Mouse (Mus musculus) CH12.LX (cell line): Measurements from ENCODE around the gene Gm815. TPM values are rescaled to one million over a fixed set of nuclear protein-coding genes. Genes with fewer than 3 reads are reported as not detected.
A peak's percentile ranks its signal among the peaks of the same experiment; 100 is the strongest.

Experiments
- DNase-seq: peaks from one replicate; pipeline ENCODE4 v3.0.0-alpha.2; 2013; ENCODE audit errors: extremely low read depth
- H3K27ac ChIP-seq: 2 replicates; pipeline ENCODE4 v1.5.1; 2012; ENCODE audit warnings: low read depth, mild to moderate bottlenecking, control low read depth, moderate library complexity; ENCODE audit not compliant: insufficient read depth
- H3K27me3 ChIP-seq: replicated peaks from 2 replicates; pipeline ENCODE3; 2012; ENCODE audit warnings: inconsistent platforms
- H3K36me3 ChIP-seq, 2 experiments: replicated peaks in 1 of 2; 2 replicates each; pipeline versions ENCODE3 to v1.6.1; 2012; ENCODE audit warnings: inconsistent platforms in 1 of 2, low read length in 1 of 2, mild to moderate bottlenecking in 1 of 2, mixed read lengths in 1 of 2, moderate library complexity in 1 of 2; ENCODE audit not compliant: control insufficient read depth in 1 of 2, insufficient read depth in 1 of 2
- H3K4me1 ChIP-seq, 2 experiments: 2 replicates each; pipeline ENCODE4 v1.6.1; 2012; ENCODE audit warnings: inconsistent platforms in 1 of 2, moderate library complexity in 1 of 2; ENCODE audit not compliant: insufficient read depth in 2 of 2, control insufficient read depth in 1 of 2
- H3K4me2 ChIP-seq: 2 replicates; pipeline ENCODE4 v1.6.1; 2012; ENCODE audit warnings: low read depth, mild to moderate bottlenecking, control low read depth; ENCODE audit not compliant: poor library complexity, insufficient read depth, severe bottlenecking
- H3K4me3 ChIP-seq, 3 experiments: fragments of 150-350 bp in 1 of 3; sonication (generic) in 1 of 3; replicated peaks in 1 of 3; 2 replicates each; pipeline versions ENCODE3 to v1.5.1; 2011 to 2012; ENCODE audit warnings: low read depth in 2 of 3, low read length in 2 of 3, mild to moderate bottlenecking in 2 of 3, moderate library complexity in 2 of 3, control low read depth in 1 of 3, improper control_type of control experiment in 1 of 3, inconsistent platforms in 1 of 3, mixed read lengths in 1 of 3; ENCODE audit not compliant: poor library complexity in 1 of 3
- H3K79me2 ChIP-seq: replicated peaks from 2 replicates; pipeline ENCODE4 v1.6.1; 2012; ENCODE audit warnings: mild to moderate bottlenecking, moderate library complexity; ENCODE audit not compliant: control insufficient read depth, poor library complexity, insufficient read depth, severe bottlenecking; ENCODE audit errors: extremely low read depth
- H3K9ac ChIP-seq: 2 replicates; pipeline ENCODE4 v1.6.1; 2012; ENCODE audit warnings: low read depth, mild to moderate bottlenecking, control low read depth, moderate library complexity; ENCODE audit not compliant: insufficient read depth
- H3K9me3 ChIP-seq: replicated peaks from 2 replicates; pipeline ENCODE3; 2012; ENCODE audit warnings: low read length, inconsistent platforms, mixed read lengths
- CTCF ChIP-seq, 2 experiments: IDR thresholded peaks in 1 of 2; conservative IDR thresholded peaks in 1 of 2; 2 replicates each; pipeline ENCODE4 v1.5.1; 2011 to 2012; ENCODE audit warnings: low read depth in 2 of 2, low read length in 2 of 2, improper control_type of control experiment in 1 of 2, inconsistent platforms in 1 of 2, mild to moderate bottlenecking in 1 of 2, moderate library complexity in 1 of 2
- GABPA ChIP-seq: IDR thresholded peaks from 2 replicates; pipeline ENCODE4 v1.6.1; 2012; ENCODE audit warnings: low read depth, low read length, improper control_type of control experiment, inconsistent platforms; ENCODE audit not compliant: insufficient replicate concordance
- HCFC1 ChIP-seq: IDR thresholded peaks from 2 replicates; pipeline ENCODE4 v1.6.1; 2012; ENCODE audit warnings: low read depth, mild to moderate bottlenecking, inconsistent platforms, low read length, improper control_type of control experiment
- IRF4 ChIP-seq: IDR thresholded peaks from 2 replicates; pipeline ENCODE4 v1.6.1; 2014; ENCODE audit warnings: low read depth, mild to moderate bottlenecking, inconsistent platforms, low read length, improper control_type of control experiment
- JUND ChIP-seq: conservative IDR thresholded peaks from 2 replicates; pipeline ENCODE4 v1.6.1; 2011; ENCODE audit warnings: low read depth, low read length, improper control_type of control experiment
- MYC ChIP-seq: IDR thresholded peaks from 2 replicates; pipeline ENCODE4 v1.6.1; 2011; ENCODE audit warnings: low read depth, mild to moderate bottlenecking, improper control_type of control experiment, low read length
- NELFE ChIP-seq: IDR thresholded peaks from 2 replicates; pipeline ENCODE4 v1.6.1; 2011; ENCODE audit warnings: low read depth, low read length, improper control_type of control experiment
- PAX5 ChIP-seq: IDR thresholded peaks from 2 replicates; pipeline ENCODE4 v1.6.1; 2012; ENCODE audit warnings: low read length, inconsistent platforms, mixed read lengths
- POLR2A ChIP-seq: IDR thresholded peaks from 2 replicates; pipeline ENCODE4 v1.6.1; 2011; ENCODE audit warnings: low read depth, mild to moderate bottlenecking, improper control_type of control experiment, low read length
- SMC3 ChIP-seq: IDR thresholded peaks from 2 replicates; pipeline ENCODE4 v1.6.1; 2011; ENCODE audit warnings: low read depth, low read length, improper control_type of control experiment
- TCF12 ChIP-seq: IDR thresholded peaks from 2 replicates; pipeline ENCODE4 v1.6.1; 2014; ENCODE audit warnings: low read depth, mild to moderate bottlenecking, inconsistent platforms, low read length, improper control_type of control experiment
- UBTF ChIP-seq: IDR thresholded peaks from 2 replicates; pipeline ENCODE4 v1.6.1; 2012; ENCODE audit warnings: low read depth, mild to moderate bottlenecking, inconsistent platforms, low read length, improper control_type of control experiment, moderate library complexity
- USF1 ChIP-seq: IDR thresholded peaks from 2 replicates; pipeline ENCODE4 v1.6.1; 2014; ENCODE audit warnings: low read depth, mild to moderate bottlenecking, inconsistent platforms, low read length, improper control_type of control experiment
- ZC3H11A ChIP-seq: IDR thresholded peaks from 2 replicates; pipeline ENCODE4 v1.6.1; 2012; ENCODE audit warnings: low read depth, mild to moderate bottlenecking, inconsistent platforms, low read length, improper control_type of control experiment
- ZMIZ1 ChIP-seq: IDR thresholded peaks from 2 replicates; pipeline ENCODE4 v1.6.1; 2012; ENCODE audit warnings: low read depth, mild to moderate bottlenecking, inconsistent platforms, low read length, improper control_type of control experiment
- dilution Hi-C: fragments of 300-500 bp; cut with MboI; formaldehyde crosslinking; loops from 2 replicates; pipeline ENCODE4 v1.14.3; 2020; ENCODE audit warnings: low sequenced_read_pairs; ENCODE audit not compliant: extremely low pct_unique_long_range_greater_than_20kb, extremely low pct_ligation_motif_present
- in situ Hi-C: fragments of 300-500 bp; cut with MboI; formaldehyde crosslinking; loops from 3 replicates; pipeline ENCODE4 v1.14.3; 2019; ENCODE audit warnings: low sequenced_read_pairs, low pct_ligation_motif_present, low pct_unique_long_range_greater_than_20kb, mixed read lengths
- polyA plus RNA-seq: library from polyadenylated mRNA; unstranded; fragments of >175 nt; gene quantifications from 2 replicates; pipeline ENCODE4 v1.2.1, GENCODE M21; 2012; ENCODE audit warnings: low read depth; ENCODE audit not compliant: insufficient read length
- total RNA-seq, 2 experiments: library from RNA; depleted of rRNA; stranded (reverse); fragments of 300-350 nt in 1 of 2; fragments of >200 nt in 1 of 2; gene quantifications; 2 replicates each; pipeline ENCODE4 v1.2.3; 2012 to 2014

Gene Gm815
- total and polyA plus RNA-seq, 3 experiments, result not detected

DNA sequence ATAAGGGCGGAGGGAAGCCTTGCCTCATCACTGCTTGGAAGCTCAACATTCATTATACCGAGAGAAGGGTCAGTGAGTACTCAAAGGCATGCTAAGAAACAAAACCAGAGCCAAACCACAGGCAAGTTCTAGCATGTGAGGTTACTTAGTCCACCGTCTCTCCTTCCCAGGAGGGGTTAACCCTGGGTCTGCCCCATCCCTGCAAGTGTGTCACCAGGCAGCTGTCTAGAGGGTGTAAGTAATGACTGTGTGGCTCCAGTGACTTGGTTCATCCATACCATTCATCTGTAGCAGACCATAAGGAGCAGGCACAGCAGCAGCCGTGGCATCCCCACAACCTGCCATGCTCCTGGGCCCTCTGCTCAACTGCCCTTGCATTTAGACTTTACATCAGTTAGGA is 5.8 kb upstream of the Gm815 start (continued):
- no peak for TF ChIP-seq HCFC1
- TF ChIP-seq POLR2A, result no peak

GRCm38 (mm10) chr19:26881866-26882427 is 3.7 kb upstream of the Gm815 start:
- no peak for DNase-seq
- TF ChIP-seq ZMIZ1 (no peak), SMC3 (no peak), POLR2A (no peak), CTCF (conservative IDR thresholded peaks at IDR 0.05 in 1 of 2, IDR thresholded peaks at IDR 0.05 in 1 of 2; ENCODE audit: low read depth in 2 of 2, low read length in 2 of 2) (no peak), UBTF (no peak)
- TF ChIP-seq, all 38 proteins: peak for 0
- dilution Hi-C loops, result no loop called here
- H3K9ac ChIP-seq, result no peak overlapping the region
- H3K4me3 ChIP-seq, result no peak overlapping the region
- no peak overlapping the region for H3K27ac ChIP-seq
- H3K79me2 ChIP-seq, result no peaks in the 10 kb centered on the region
- no peaks in the 10 kb centered on the region for H3K36me3 ChIP-seq
- H3K4me2 ChIP-seq, result no peak overlapping the region
- in situ Hi-C loops, result no loop called here
- H3K27me3 ChIP-seq, result no peaks in the 10 kb centered on the region
- peaks cover 2 to 11% of the 10 kb centered on the region in 2 experiments; a peak in 3 of 4 replicates for H3K4me1 ChIP-seq
- no peaks in the 10 kb centered on the region for H3K9me3 ChIP-seq

GRCm38 (mm10) chr19:26888171-26888570 is 2.5 kb downstream of the Gm815 start:
- H3K36me3 ChIP-seq, result no peaks in the 10 kb centered on the region
- no peak overlapping the region for H3K9ac ChIP-seq
- in situ Hi-C loops, result no loop called here
- peaks cover 7 to 30% of the 10 kb centered on the region in 2 experiments for H3K4me1 ChIP-seq
- H3K27me3 ChIP-seq, result no peaks in the 10 kb centered on the region
- TF ChIP-seq POLR2A (no peak), CTCF (conservative IDR thresholded peaks at IDR 0.05 in 1 of 2, IDR thresholded peaks at IDR 0.05 in 1 of 2; ENCODE audit: low read depth in 2 of 2, low read length in 2 of 2) (0 out of 4 replicates have a peak, but pooled peaks of 1 of the 2 experiments have one; percentile 4), GABPA (no peak)
- H3K9me3 ChIP-seq, result no peaks in the 10 kb centered on the region
- DNase-seq, result peak; percentile 7
- no peak overlapping the region for H3K27ac ChIP-seq
- no peaks in the 10 kb centered on the region for H3K79me2 ChIP-seq
- H3K4me2 ChIP-seq, result no peak overlapping the region
- dilution Hi-C loops, result no loop called here
- no peak overlapping the region for H3K4me3 ChIP-seq

DNA sequence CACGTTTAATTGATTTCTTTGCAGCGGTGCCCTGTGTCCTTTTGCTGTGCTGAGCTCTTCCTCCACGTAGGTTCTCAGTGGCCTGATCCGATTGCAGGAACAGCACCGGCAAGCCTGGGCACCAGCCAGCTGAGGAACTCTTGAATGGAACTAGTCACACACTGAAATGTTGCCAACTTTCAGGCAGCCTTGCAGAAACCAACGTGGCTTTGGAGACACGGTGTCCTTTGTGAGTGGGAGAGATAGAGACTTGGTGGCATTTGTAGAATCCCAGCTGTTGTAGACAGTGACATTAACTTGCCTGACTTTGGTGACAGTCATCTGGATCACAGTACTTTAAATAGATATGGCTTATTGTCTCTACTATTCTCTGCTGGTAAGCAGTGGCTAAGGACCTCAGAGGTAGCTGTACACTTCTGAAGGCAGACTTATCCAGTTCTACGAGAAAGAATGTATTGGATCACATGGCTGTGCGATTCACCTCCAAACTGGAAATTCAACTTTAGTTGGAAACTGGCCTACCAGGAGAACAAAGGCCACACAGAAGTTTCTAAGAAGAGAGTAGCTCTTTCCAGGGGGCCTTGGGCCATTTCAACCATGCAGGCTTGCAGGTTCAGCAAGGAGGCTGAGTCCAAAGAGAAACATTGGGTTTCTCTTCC is 5.8 kb downstream of the Gm815 start:
- H3K4me1 ChIP-seq, result peaks cover 7 to 32% of the 10 kb centered on the region in 2 experiments
- no peaks in the 10 kb centered on the region for H3K36me3 ChIP-seq
- no peaks in the 10 kb centered on the region for H3K9me3 ChIP-seq
- H3K4me2 ChIP-seq, result no peak overlapping the region
- no peak for DNase-seq
- dilution Hi-C loops (no loop called here), in situ Hi-C loops (no loop called here)
- no peaks in the 10 kb centered on the region for H3K27me3 ChIP-seq
- no peak overlapping the region for H3K27ac ChIP-seq
- H3K9ac ChIP-seq, result no peak overlapping the region
- H3K79me2 ChIP-seq, result no peaks in the 10 kb centered on the region
- H3K4me3 ChIP-seq, result no peak overlapping the region
- TF ChIP-seq JUND, result no peak
- TF ChIP-seq NELFE, result no peak
- TF ChIP-seq PAX5, result no peak
- TF ChIP-seq USF1, result no peak
- no peak for TF ChIP-seq ZC3H11A
- no peak for TF ChIP-seq IRF4
- TF ChIP-seq MYC, result no peak
- no peak for TF ChIP-seq TCF12
- TF ChIP-seq, all 38 proteins: peak for 0
